Mouse (Mus musculus) liver, postnatal 0 days (tissue): ENCODE measurements at regions not wholly inside any gene's neighbourhood (a gene's known extent, or its start where the extent isn't known, plus 50 kb on each side); places are given as distances from the start of the nearest gene placed in this dataset.
"Not testable (repeated sequence)": the region's sequence is repeated elsewhere in the genome, so short reads cannot be mapped to it uniquely, and the experiment has no call there.

Experiments used
- ATAC-seq: fragments of 200-750 bp; cut with Nextera tagmentation; 2 replicates; pipeline ENCODE4 v1.8.0; 2017; ENCODE audit warnings: mild to moderate bottlenecking, moderate library complexity
- DNase-seq: peaks from one replicate; pipeline ENCODE4 v3.0.0-alpha.2; 2016
- H3K27ac ChIP-seq: fragments of 300-500 bp; sonication (generic); 2 replicates; pipeline ENCODE4 v1.5.1; 2014; ENCODE audit warnings: antibody characterized with exemption, moderate library complexity, mild to moderate bottlenecking, low read depth
- H3K27me3 ChIP-seq: fragments of 300-500 bp; sonication (generic); 2 replicates; pipeline ENCODE4 v1.6.1; 2014; ENCODE audit warnings: low read length, control low read depth, mixed read lengths; ENCODE audit not compliant: insufficient read depth
- H3K36me3 ChIP-seq: fragments of 300-500 bp; sonication (generic); replicated peaks from 2 replicates; pipeline ENCODE4 v1.6.1; 2014; ENCODE audit warnings: mild to moderate bottlenecking, control low read depth, low read length, moderate library complexity, mixed read lengths; ENCODE audit not compliant: insufficient read depth
- H3K4me1 ChIP-seq: fragments of 300-500 bp; sonication (generic); 2 replicates; pipeline ENCODE4 v1.6.1; 2014; ENCODE audit warnings: antibody characterized with exemption, mild to moderate bottlenecking, control low read depth; ENCODE audit not compliant: insufficient read depth
- H3K4me2 ChIP-seq: fragments of 300-500 bp; sonication (generic); 2 replicates; pipeline ENCODE4 v1.6.1; 2014; ENCODE audit warnings: low read depth, mild to moderate bottlenecking, low read length, moderate library complexity, mixed read lengths
- H3K4me3 ChIP-seq: fragments of 300-500 bp; sonication (generic); 2 replicates; pipeline ENCODE4 v1.5.1; 2014; ENCODE audit warnings: low read depth, low read length
- H3K9ac ChIP-seq: fragments of 300-500 bp; sonication (generic); replicated peaks from 2 replicates; pipeline ENCODE4 v1.6.1; 2014; ENCODE audit warnings: mild to moderate bottlenecking, moderate library complexity
- H3K9me3 ChIP-seq: fragments of 300-500 bp; sonication (generic); 2 replicates; pipeline ENCODE4 v1.6.1; 2016; ENCODE audit warnings: mild to moderate bottlenecking, control low read depth, low read length, mixed read lengths
- CTCF ChIP-seq: sonication (generic); IDR thresholded peaks from 2 replicates; pipeline ENCODE4 v1.5.1; 2016; ENCODE audit warnings: antibody characterized with exemption, low read depth
- EP300 ChIP-seq: IDR thresholded peaks from 2 replicates; pipeline ENCODE4 v1.6.1; 2016; ENCODE audit warnings: antibody characterized with exemption, low read depth, mild to moderate bottlenecking
- WGBS: fragments of 180-500 bp; shearing (Covaris S2); extraction: QIAGEN DNeasy Blood & Tissue Kit; methylation state at CpG from one replicate; pipeline ENCODE4 v1.1.7; 2014; ENCODE audit not compliant: insufficient replicate concordance; 5-methylcytosine and 5-hydroxymethylcytosine counted together

GRCm38 (mm10) chrX:135112109-135112508 is 65.3 kb downstream of the Gm15023 start:
- ATAC-seq, H3K9ac ChIP-seq, H3K36me3 ChIP-seq, H3K27ac ChIP-seq, H3K4me1 ChIP-seq, H3K27me3 ChIP-seq, DNase-seq, H3K4me3 ChIP-seq, H3K9me3 ChIP-seq, H3K4me2 ChIP-seq: not testable (repeated sequence)
- WGBS, result 22% methylated on average over 6 of the region's 7 CpGs
- TF ChIP-seq CTCF, result peak; percentile 40

- H3K27ac ChIP-seq, H3K4me2 ChIP-seq, H3K4me3 ChIP-seq, ATAC-seq, H3K4me1 ChIP-seq, H3K36me3 ChIP-seq, H3K27me3 ChIP-seq, H3K9me3 ChIP-seq, H3K9ac ChIP-seq: not testable (repeated sequence)
- WGBS, result 21% methylated on average over 4 of the region's 4 CpGs
- DNase-seq, result peak; percentile 26
- peak; percentile 61 for TF ChIP-seq CTCF
Observed at GRCm38 (mm10) chrX:135110866-135111265, 66.6 kb downstream of the Gm15023 start.

GRCm38 (mm10) chrX:135101594-135101993 is 75.8 kb downstream of the Gm15023 start:
- ATAC-seq (no peak), DNase-seq (no peak)
- WGBS, result 60% methylated on average over 3 of the region's 3 CpGs

GRCm38 (mm10) chrX:135098101-135098500 is 79.3 kb downstream of the Gm15023 start:
- DNase-seq (no peak), ATAC-seq (no peak)
- no peak overlapping the region for H3K4me2 ChIP-seq
- no peak overlapping the region for H3K9ac ChIP-seq
- H3K4me3 ChIP-seq, result no peak overlapping the region
- H3K9me3 ChIP-seq, result no peaks in the 10 kb centered on the region
- no peaks in the 10 kb centered on the region for H3K4me1 ChIP-seq
- no peaks in the 10 kb centered on the region for H3K36me3 ChIP-seq
- TF ChIP-seq CTCF, result no peak
- TF ChIP-seq EP300, result no peak
- H3K27me3 ChIP-seq, result no peaks in the 10 kb centered on the region
- no peak overlapping the region for H3K27ac ChIP-seq

More at GRCm38 (mm10) chrX:135101594-135101993, 75.8 kb downstream of the Gm15023 start:
- no peaks in the 10 kb centered on the region for H3K27me3 ChIP-seq
- H3K27ac ChIP-seq, result no peak overlapping the region
- no peak for TF ChIP-seq CTCF
- TF ChIP-seq EP300, result no peak
- no peaks in the 10 kb centered on the region for H3K4me1 ChIP-seq
- no peaks in the 10 kb centered on the region for H3K9me3 ChIP-seq
- no peak overlapping the region for H3K9ac ChIP-seq
- H3K4me2 ChIP-seq, result no peak overlapping the region
- no peak overlapping the region for H3K4me3 ChIP-seq
- no peaks in the 10 kb centered on the region for H3K36me3 ChIP-seq

- H3K27me3 ChIP-seq, result no peaks in the 10 kb centered on the region
- TF ChIP-seq CTCF (no peak), EP300 (no peak)
- 64% methylated on average over 3 of the region's 3 CpGs for WGBS
- H3K4me2 ChIP-seq, result no peak overlapping the region
- H3K36me3 ChIP-seq, result no peaks in the 10 kb centered on the region
- H3K27ac ChIP-seq, result no peak overlapping the region
- DNase-seq (no peak), ATAC-seq (no peak)
- no peak overlapping the region for H3K9ac ChIP-seq
- H3K4me3 ChIP-seq, result no peak overlapping the region
- no peaks in the 10 kb centered on the region for H3K9me3 ChIP-seq
- H3K4me1 ChIP-seq, result no peaks in the 10 kb centered on the region
Observed at GRCm38 (mm10) chrX:135096206-135096605, 81.2 kb downstream of the Gm15023 start.

- H3K27me3 ChIP-seq, H3K4me1 ChIP-seq, H3K9me3 ChIP-seq, H3K4me2 ChIP-seq, H3K27ac ChIP-seq, H3K36me3 ChIP-seq, H3K4me3 ChIP-seq, H3K9ac ChIP-seq: not testable (repeated sequence)
- peak; percentile 77 for TF ChIP-seq CTCF
- DNase-seq (peak; percentile 52), ATAC-seq (peak; percentile 59; the same call in 1 of the 2 replicates)
- 10% methylated on average over 1 of the region's 3 CpGs for WGBS
Observed at GRCm38 (mm10) chrX:135091074-135091473, 82.1 kb upstream of the Zmat1 start.

GRCm38 (mm10) chrX:135087068-135087579 is 78.1 kb upstream of the Zmat1 start:
- not testable (repeated sequence) for H3K9ac ChIP-seq, H3K36me3 ChIP-seq, ATAC-seq, H3K27me3 ChIP-seq, H3K4me3 ChIP-seq, H3K4me1 ChIP-seq, H3K27ac ChIP-seq, H3K4me2 ChIP-seq, H3K9me3 ChIP-seq
- WGBS, result 17% methylated on average over 7 of the region's 7 CpGs
- DNase-seq, result peak; percentile 33

- H3K27me3 ChIP-seq, H3K9ac ChIP-seq, H3K9me3 ChIP-seq, DNase-seq, H3K4me3 ChIP-seq, H3K27ac ChIP-seq, H3K4me1 ChIP-seq, H3K4me2 ChIP-seq, H3K36me3 ChIP-seq, ATAC-seq: not testable (repeated sequence)
- WGBS, result 38% methylated on average over 4 of the region's 9 CpGs
Observed at GRCm38 (mm10) chrX:135086564-135086963, 77.6 kb upstream of the Zmat1 start.

- not testable (repeated sequence) for H3K4me1 ChIP-seq, DNase-seq, H3K36me3 ChIP-seq, ATAC-seq, H3K4me2 ChIP-seq, H3K27ac ChIP-seq, H3K9me3 ChIP-seq, H3K27me3 ChIP-seq, H3K4me3 ChIP-seq, H3K9ac ChIP-seq
- 60% methylated on average over 14 of the region's 14 CpGs for WGBS
Observed at GRCm38 (mm10) chrX:135085770-135086553, 77.0 kb upstream of the Zmat1 start.
